Mouse (Mus musculus): ENCODE measurements around the gene R3hdm4. TPM values are rescaled to one million over a fixed set of nuclear protein-coding genes. Genes with fewer than 3 reads are reported as not detected.

R3hdm4 gene
- total RNA-seq, 2 experiments from 2014 or later: 318 to 346 TPM

GRCm38 (mm10) chr10:79918231-79919078, 2.6 kb downstream of the R3hdm4 start:
- intact Hi-C loops (cut with DNase I): no loop called here
- Histone ChIP-seq H3K4me3 (peak overlapping the region; percentile 33), H3K27ac (peak overlapping the region; percentile 28; the same call in 1 of the 2 replicates)
- DNase-seq (ENCODE audit: extremely low spot score in 1 of 2, low spot score in 2 of 2): no peak
- TF ChIP-seq CTCF (IDR thresholded peaks at IDR 0.05): no peak

- DNase-seq (ENCODE audit: extremely low spot score in 1 of 2, low spot score in 2 of 2): no peak
- Histone ChIP-seq H3K27ac (peak overlapping the region; percentile 96), H3K4me3 (peak overlapping the region; percentile 61)
- intact Hi-C loops (cut with DNase I): no loop called here
- no peak for TF ChIP-seq CTCF (IDR thresholded peaks at IDR 0.05)
These were observed 3.4 kb downstream of the R3hdm4 start for GRCm38 (mm10) chr10:79917532-79918100.

DNA sequence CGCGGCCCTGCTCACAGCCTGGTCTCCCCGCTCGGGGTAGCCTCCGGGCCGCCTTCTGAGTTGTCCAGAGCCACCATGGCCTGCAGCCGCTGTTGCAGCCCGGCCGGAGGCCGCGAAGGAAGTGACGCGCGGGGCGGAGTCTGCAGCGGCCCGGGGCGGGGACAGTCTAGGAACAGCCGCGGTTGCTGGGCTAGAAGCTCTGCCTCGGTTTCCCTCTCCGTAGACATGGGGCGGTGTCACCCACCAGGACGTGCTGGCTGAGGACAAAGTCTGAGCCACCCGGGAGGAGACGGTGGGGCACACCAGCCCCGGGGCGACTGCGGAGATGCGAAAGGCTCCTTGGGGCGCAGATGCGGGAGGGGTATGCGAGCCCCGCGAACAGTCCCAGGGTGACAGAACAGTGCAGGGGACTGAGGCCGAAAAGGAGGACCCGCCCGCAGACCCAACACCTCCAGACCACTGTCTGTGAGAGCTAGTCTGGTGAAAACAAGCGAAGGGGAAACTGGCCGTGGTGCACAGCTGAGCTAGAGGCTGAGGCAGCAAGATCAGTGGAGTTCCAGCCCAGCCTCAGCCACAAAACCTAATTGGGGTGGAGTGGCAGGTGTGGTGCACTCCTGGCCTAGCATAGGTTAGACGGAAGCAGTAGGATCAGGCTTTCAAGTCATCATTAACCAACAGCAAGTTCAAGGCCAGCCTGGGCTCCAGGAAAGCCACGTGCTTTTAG, 4.0 kb downstream of the R3hdm4 start, which contains the start of gene Kiss1r:
TSS of gene Kiss1r (plus strand) at position 164 of the 724 bp plus-strand sequence.
- intact Hi-C loops (cut with DNase I): no loop called here
- DNase-seq (ENCODE audit: extremely low spot score in 1 of 2, low spot score in 2 of 2): peak; percentile 85 to 89
- peak within 1 kb of the TSS; percentile 96 for H3K27ac ChIP-seq
- no peak for TF ChIP-seq CTCF (IDR thresholded peaks at IDR 0.05)
- H3K4me3 ChIP-seq: peak within 1 kb of the TSS; percentile 61

DNA sequence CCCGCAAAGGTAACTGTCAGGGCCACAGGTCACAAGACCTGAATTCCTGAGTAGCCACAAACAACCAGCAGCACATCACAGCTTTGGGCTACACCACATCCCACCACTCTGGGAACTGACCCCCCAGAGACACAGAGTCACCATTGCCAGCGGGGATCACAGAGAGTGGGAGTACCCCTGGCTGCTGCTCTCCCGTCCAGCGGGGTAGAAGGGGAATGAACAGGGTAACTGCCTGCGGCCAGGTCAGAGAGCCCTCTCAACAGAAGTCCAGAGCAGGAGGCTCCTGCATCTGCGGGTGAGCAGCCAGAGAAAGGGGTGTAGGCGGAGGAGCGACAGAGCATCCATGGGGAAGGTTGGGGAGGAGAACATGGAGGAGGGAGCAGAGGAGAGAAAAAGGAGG, 4.9 kb downstream of the R3hdm4 start:
- intact Hi-C loops (cut with DNase I): no loop called here
- peak overlapping the region; percentile 61 for H3K4me3 ChIP-seq
- DNase-seq (ENCODE audit: extremely low spot score in 1 of 2, low spot score in 2 of 2): no peak
- no peak for TF ChIP-seq CTCF (IDR thresholded peaks at IDR 0.05)
- H3K27ac ChIP-seq: peak overlapping the region; percentile 96

- intact Hi-C loops (cut with DNase I): no loop called here
- no peak for DNase-seq (ENCODE audit: extremely low spot score in 1 of 2, low spot score in 2 of 2)
- Histone ChIP-seq H3K27ac (no peak overlapping the region), H3K4me3 (peak overlapping the region; percentile 61)
- TF ChIP-seq CTCF (IDR thresholded peaks at IDR 0.05): no peak
These were observed 5.9 kb downstream of the R3hdm4 start for GRCm38 (mm10) chr10:79914948-79915596.

DNA sequence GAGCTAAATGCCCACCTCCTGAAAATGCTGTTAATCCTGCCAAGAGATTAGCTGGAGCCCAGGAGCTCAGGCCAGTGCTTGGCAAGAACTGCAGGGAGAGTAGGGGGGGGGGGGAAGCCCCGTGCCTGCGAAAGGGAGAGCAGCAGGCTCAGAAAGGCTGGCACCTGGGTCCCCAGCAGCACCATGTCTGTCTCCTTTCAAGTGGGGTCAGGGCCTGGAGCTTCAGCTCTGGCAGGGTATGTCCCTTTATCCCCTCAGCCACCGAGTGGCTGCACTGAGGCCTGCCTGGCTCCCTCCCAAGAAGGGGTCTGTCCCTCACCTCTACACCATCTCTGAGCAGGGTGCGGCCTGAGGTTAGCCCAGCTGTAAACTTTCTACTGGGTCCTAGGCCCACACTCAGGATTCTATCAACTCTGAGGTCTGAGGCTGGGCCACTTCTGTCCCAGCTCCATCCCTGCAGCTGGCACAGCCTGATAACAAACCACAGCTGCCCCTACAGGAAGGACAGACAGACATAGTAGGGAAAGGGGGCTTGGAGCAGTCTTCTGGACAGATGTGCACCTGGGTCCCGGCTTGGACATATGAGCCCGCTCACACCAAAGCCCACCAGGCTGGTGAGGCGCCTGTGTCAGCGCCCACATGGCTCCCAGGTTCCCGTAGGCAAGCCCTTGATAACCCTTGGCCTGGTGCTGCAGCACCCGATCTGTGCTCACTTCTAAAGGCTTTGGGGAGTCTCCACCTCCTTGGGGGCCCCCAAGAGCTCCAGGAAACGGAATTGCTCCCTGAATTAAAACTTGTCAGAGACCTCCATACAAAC, 6.7 kb downstream of the R3hdm4 start:
- intact Hi-C loops (cut with DNase I): no loop called here
- no peak for DNase-seq (ENCODE audit: extremely low spot score in 1 of 2, low spot score in 2 of 2)
- H3K4me3 ChIP-seq: no peak overlapping the region
- no peak for TF ChIP-seq CTCF (IDR thresholded peaks at IDR 0.05)
- H3K27ac ChIP-seq: no peak overlapping the region

DNA sequence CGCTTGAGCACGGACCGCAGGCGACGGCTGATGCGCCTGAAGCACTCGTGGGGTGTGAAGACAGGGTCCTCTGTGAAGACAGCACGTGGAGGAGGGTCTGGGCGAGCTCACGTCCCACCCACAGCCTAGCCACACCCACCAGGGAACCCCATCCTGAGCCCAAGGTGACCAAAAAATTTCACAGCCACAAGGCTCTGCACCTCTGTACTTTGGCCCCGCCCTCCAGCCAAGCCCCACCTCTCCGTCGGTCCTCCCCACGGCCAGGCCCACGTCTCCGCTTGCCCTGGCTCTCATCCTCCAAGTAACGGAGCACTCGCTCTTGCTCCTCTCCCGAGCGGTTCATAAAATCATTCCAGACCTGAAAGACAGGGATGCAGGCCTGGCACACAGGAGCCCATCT, 8.6 kb downstream of the R3hdm4 start:
- no peak for DNase-seq (ENCODE audit: extremely low spot score in 1 of 2, low spot score in 2 of 2)
- intact Hi-C loops (cut with DNase I): no loop called here
- Histone ChIP-seq H3K27ac (no peak overlapping the region), H3K4me3 (no peak overlapping the region)
- no peak for TF ChIP-seq CTCF (IDR thresholded peaks at IDR 0.05)

DNA sequence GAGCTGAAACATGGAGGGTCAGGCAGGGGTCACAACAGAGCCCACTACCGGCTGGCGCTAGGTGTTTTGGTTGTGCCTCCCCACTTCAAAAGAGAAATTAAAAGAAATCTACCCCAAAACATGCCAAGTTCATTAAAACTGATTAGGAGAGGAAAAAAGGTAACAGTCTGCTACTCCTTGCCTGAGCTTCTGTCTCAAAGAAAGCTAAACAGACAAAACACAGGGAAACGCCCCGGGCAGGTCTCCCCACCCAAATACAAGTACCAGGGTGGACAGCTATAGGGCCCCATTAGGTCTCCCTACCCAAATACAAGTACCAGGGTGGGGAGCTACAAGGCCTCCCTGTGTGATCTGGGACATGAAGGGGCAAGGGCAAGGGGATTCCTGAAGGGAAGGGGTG, 10.5 kb downstream of the R3hdm4 start, which contains the start of gene Gm26602:
TSS of gene Gm26602 (plus strand) at position 301 of the 400 bp plus-strand sequence.
- DNase-seq (ENCODE audit: extremely low spot score in 1 of 2, low spot score in 2 of 2): no peak
- Histone ChIP-seq H3K4me3 (no peak within 1 kb of the TSS), H3K27ac (peak within 1 kb of the TSS; percentile 99)
- no peak for TF ChIP-seq CTCF (IDR thresholded peaks at IDR 0.05)
- intact Hi-C loops (cut with DNase I): no loop called here

GRCm38 (mm10) chr10:79909092-79909922, 11.7 kb downstream of the R3hdm4 start:
- no peak for TF ChIP-seq CTCF (IDR thresholded peaks at IDR 0.05)
- no peak for DNase-seq (ENCODE audit: extremely low spot score in 1 of 2, low spot score in 2 of 2)
- intact Hi-C loops (cut with DNase I): no loop called here
- Histone ChIP-seq H3K27ac (peak overlapping the region; percentile 99), H3K4me3 (peak overlapping the region; percentile 72)
